Mouse (Mus musculus): ENCODE data around the gene Sag. TPM values are rescaled to one million over a fixed set of nuclear protein-coding genes. Genes with fewer than 3 reads are reported as not detected.

The Sag gene
- polyA plus RNA-seq, 1 experiment from 2014 or later = 0.92 TPM

DNA sequence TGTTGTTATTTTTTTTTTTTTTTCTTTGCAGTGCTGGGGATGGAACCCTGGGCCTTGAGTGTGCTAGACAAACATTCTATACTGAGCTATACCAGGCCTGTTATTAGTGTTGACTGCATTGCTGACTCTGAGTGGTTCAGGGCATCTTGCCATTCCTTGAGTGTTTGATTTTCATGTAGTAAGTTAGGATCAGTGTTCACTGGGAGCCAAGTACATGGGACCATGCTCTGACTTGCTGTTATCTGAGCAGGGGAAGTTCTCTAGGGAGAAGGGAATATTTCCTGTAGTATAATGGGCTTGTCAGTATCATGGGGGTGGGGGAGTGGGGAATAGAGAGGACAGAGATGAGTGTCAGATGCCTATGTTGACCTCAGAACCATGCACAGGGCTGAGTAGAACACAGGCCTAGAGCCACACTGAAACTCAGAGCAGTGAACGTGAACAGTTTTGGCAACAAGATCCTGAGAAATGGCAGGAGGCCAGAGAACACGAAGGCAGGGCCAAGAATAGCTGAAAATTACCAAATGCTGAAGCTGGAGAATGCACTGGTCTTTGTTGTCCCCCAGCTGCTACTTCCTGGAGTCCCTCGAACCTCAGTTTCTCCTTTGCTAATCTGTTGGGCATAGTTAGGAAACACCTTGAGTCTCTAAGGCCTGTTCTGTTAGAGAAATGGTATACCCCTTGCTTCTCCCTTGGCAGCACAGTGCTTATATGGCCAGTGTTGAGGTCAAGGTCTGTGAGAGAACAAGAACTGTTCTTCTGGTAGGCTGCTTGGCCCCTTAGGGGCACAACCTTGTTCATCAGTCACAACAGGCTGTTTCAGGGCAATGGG is 76.2 kb downstream of the Sag start:
- Histone ChIP-seq H3K9ac (no peak overlapping the region), H3K4me2 (no peak overlapping the region), H3K27ac (peak overlapping the region; percentile 10; the same call in 1 of the 2 replicates), H3K4me3 (replicated peaks) (no peak overlapping the region), H3K4me1 (replicated peaks) (peaks cover 61% of the 10 kb centered on the region), H3K9me3 (replicated peaks) (no peaks in the 10 kb centered on the region), H3K27me3 (no peaks in the 10 kb centered on the region), H3K36me3 (peaks cover 18% of the 10 kb centered on the region)
- ATAC-seq (ENCODE audit: low read depth) (peak; percentile 29; the same call in 1 of the 2 replicates), DNase-seq (no peak)
- 55% methylated on average over 3 of the region's 3 CpGs for WGBS (ENCODE audit: insufficient replicate concordance)

DNA sequence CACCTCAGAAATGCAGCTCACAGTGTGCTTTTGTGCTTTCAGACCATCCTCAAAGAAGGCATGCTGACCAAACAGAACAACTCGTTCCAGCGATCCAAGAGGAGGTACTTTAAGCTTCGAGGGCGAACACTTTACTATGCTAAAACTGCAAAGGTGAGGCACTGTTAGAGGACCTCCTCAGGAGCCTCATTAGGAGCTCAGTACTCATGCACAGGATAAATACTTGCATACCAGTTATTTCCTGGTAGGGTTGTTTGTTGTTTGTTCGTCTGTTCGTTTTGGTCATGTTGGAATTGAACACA is 76.8 kb downstream of the Sag start:
- Histone ChIP-seq H3K4me3 (replicated peaks) (no peak overlapping the region), H3K36me3 (peaks cover 20% of the 10 kb centered on the region), H3K4me2 (no peak overlapping the region), H3K9ac (no peak overlapping the region), H3K27me3 (no peaks in the 10 kb centered on the region), H3K4me1 (replicated peaks) (peaks cover 56% of the 10 kb centered on the region), H3K27ac (0 out of 2 replicates have a peak overlapping the region, but pooled peaks have one; percentile 10), H3K9me3 (replicated peaks) (no peaks in the 10 kb centered on the region)
- ATAC-seq (ENCODE audit: low read depth) = no peak
- DNase-seq = no peak
- 77% methylated on average over 6 of the region's 6 CpGs for WGBS (ENCODE audit: insufficient replicate concordance)

DNA sequence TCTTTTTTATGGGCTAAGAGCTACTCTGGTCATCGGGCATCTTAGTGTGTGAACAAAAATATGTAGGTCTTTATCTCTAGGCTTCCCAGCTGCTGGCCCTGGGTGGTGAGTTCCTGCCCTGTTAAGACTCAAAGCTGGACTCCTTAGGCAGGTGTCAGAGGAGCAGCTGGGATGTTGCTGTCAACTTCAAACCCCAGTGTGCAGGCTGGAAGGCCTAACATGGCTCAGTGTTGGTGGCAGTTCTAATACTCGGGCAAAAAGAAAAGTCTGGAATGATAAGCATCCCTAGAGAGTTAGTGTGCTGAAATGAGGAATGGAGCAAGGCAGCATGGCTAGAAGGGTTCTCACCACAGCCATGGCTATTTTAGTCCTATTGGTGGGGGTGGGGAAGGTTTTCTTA is 77.4 kb downstream of the Sag start:
- Histone ChIP-seq H3K4me1 (replicated peaks) (peaks cover 50% of the 10 kb centered on the region), H3K4me3 (replicated peaks) (no peak overlapping the region), H3K4me2 (no peak overlapping the region), H3K27me3 (no peaks in the 10 kb centered on the region), H3K9ac (no peak overlapping the region), H3K27ac (no peak overlapping the region), H3K36me3 (peaks cover 20% of the 10 kb centered on the region), H3K9me3 (replicated peaks) (no peaks in the 10 kb centered on the region)
- no peak for DNase-seq
- WGBS (ENCODE audit: insufficient replicate concordance) = 38% methylated on average over 2 of the region's 2 CpGs
- ATAC-seq (ENCODE audit: low read depth) = no peak

DNA sequence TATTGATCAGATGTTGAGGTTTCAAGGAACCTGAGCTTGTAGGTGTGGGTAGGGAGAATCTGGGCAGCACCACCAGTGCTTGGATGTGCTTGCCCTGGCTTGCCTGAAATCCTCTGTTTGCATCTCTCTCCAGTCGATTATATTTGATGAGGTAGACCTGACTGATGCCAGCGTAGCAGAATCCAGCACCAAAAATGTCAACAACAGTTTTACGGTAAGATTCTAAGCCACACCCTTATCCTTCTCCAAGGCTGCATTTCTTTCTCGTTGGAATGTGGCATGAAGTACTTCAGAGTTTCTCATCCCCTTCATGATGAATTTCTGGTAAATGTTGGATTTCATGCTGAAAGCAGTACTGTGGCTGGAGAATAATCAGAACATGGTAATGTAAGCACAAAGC is 78.2 kb downstream of the Sag start:
- H3K27ac ChIP-seq = no peak overlapping the region
- DNase-seq (no peak), ATAC-seq (ENCODE audit: low read depth) (no peak)
- H3K27me3 ChIP-seq = no peaks in the 10 kb centered on the region
- no peak overlapping the region for H3K9ac ChIP-seq
- no peak overlapping the region for H3K4me3 ChIP-seq (replicated peaks)
- H3K9me3 ChIP-seq (replicated peaks) = no peaks in the 10 kb centered on the region
- peaks cover 41% of the 10 kb centered on the region for H3K4me1 ChIP-seq (replicated peaks)
- H3K36me3 ChIP-seq = peaks cover 20% of the 10 kb centered on the region
- 60% methylated on average over 4 of the region's 4 CpGs for WGBS (ENCODE audit: insufficient replicate concordance)
- H3K4me2 ChIP-seq = no peak overlapping the region

DNA sequence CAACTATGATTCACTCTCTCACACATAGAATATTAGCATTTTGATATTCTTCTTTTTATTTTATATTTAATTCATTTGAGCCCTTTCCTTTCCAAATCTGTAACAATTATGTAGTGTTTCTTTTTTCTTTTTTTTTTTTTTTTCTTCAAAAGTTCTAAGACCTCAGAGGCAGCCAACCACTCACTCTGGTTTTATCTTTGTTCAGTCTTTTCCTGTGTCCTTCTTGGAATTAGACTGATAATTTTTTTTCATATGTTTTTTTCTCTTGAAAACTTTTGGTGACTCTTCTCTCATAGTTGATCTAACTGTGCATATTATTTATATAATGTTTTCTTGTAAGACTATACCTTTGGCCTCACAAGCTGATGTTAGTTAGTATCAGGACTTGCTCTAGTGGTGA is 79.1 kb downstream of the Sag start:
- H3K9me3 ChIP-seq (replicated peaks) = no peaks in the 10 kb centered on the region
- no peaks in the 10 kb centered on the region for H3K27me3 ChIP-seq
- ATAC-seq (ENCODE audit: low read depth) = no peak
- no peak for DNase-seq
- no peak overlapping the region for H3K27ac ChIP-seq
- H3K36me3 ChIP-seq = peaks cover 20% of the 10 kb centered on the region
- H3K4me2 ChIP-seq = no peak overlapping the region
- no peak overlapping the region for H3K9ac ChIP-seq
- no peak overlapping the region for H3K4me3 ChIP-seq (replicated peaks)
- peaks cover 33% of the 10 kb centered on the region for H3K4me1 ChIP-seq (replicated peaks)

DNA sequence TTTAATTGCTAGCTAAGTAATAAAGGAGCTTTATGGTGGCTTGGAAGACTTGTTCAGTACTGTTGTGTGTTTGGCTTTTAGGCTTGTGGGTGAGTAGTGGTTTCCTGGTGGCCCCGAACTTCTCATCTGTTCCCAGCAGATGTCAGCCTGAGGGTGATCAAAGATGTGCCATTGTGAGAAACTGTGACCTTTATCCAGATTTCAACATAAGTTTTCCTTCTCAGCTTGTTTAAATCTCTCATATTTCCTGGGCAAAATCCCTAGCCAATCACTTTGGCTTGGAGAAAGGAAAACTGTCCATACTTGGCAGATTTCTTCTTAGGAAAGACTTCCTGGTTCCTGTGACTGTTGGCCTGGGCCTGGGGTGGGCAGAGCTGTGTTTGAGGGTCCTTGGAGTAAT is 87.5 kb downstream of the Sag start:
- Histone ChIP-seq H3K4me3 (replicated peaks) (no peak overlapping the region), H3K36me3 (no peaks in the 10 kb centered on the region), H3K4me2 (no peak overlapping the region), H3K27me3 (no peaks in the 10 kb centered on the region), H3K9ac (no peak overlapping the region), H3K9me3 (replicated peaks) (no peaks in the 10 kb centered on the region), H3K27ac (no peak overlapping the region), H3K4me1 (replicated peaks) (peaks cover 28% of the 10 kb centered on the region)
- ATAC-seq (ENCODE audit: low read depth) (no peak), DNase-seq (no peak)
- 42% methylated on average over 1 of the region's 1 CpGs for WGBS (ENCODE audit: insufficient replicate concordance)

DNA sequence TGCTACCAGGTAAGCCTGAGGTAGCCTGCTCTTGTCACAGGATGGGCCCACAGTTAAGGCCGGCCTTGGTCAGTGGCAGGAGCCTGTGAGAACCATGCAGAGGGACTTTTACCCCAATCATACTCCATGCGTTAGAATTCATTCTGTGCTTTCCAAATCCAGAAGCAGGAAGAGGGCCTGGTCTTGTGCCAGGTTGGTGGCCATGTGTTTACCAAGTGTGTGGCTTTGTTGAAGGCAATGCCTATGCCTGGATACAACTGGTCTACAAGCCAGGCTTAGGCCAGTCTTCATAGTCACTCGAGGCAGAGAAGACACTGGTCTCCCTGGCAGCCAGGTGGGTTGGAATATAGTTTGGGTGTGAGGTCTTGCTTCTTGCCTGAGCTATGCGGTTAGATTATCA is 88.2 kb downstream of the Sag start:
- H3K4me3 ChIP-seq (replicated peaks) = no peak overlapping the region
- WGBS (ENCODE audit: insufficient replicate concordance) = 68% methylated on average over 4 of the region's 4 CpGs
- ATAC-seq (ENCODE audit: low read depth) (peak; percentile 18; the same call in 1 of the 2 replicates), DNase-seq (no peak)
- H3K4me1 ChIP-seq (replicated peaks) = peaks cover 28% of the 10 kb centered on the region
- no peak overlapping the region for H3K4me2 ChIP-seq
- no peaks in the 10 kb centered on the region for H3K36me3 ChIP-seq
- no peak overlapping the region for H3K27ac ChIP-seq
- H3K9ac ChIP-seq = no peak overlapping the region
- no peaks in the 10 kb centered on the region for H3K9me3 ChIP-seq (replicated peaks)
- H3K27me3 ChIP-seq = no peaks in the 10 kb centered on the region

DNA sequence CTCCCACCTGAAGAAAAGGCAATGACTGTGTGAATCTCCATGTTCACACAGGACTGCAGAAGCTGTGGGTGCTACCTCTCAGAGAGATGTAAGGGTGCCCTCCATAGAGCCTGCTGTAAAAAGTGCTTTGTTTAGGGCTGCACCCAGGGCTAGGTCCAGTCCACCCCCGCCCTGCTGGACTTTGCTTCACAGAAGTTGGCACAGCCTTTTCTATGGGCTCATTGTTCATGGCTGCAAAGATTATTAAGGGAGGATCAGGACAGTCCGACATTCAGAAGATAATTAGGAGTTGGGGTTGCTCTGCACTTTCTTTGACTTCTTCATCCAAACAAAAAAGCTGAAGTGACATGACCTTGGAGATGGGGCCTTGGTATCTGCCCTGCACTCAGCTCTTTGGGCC is 89.0 kb downstream of the Sag start:
- no peak overlapping the region for H3K4me2 ChIP-seq
- no peaks in the 10 kb centered on the region for H3K36me3 ChIP-seq
- H3K9ac ChIP-seq = no peak overlapping the region
- peaks cover 28% of the 10 kb centered on the region for H3K4me1 ChIP-seq (replicated peaks)
- no peaks in the 10 kb centered on the region for H3K27me3 ChIP-seq
- ATAC-seq (ENCODE audit: low read depth) = no peak
- H3K4me3 ChIP-seq (replicated peaks) = no peak overlapping the region
- WGBS (ENCODE audit: insufficient replicate concordance) = 69% methylated on average over 2 of the region's 2 CpGs
- H3K27ac ChIP-seq = no peak overlapping the region; the same call in 1 of the 2 replicates
- H3K9me3 ChIP-seq (replicated peaks) = no peaks in the 10 kb centered on the region
- no peak for DNase-seq

DNA sequence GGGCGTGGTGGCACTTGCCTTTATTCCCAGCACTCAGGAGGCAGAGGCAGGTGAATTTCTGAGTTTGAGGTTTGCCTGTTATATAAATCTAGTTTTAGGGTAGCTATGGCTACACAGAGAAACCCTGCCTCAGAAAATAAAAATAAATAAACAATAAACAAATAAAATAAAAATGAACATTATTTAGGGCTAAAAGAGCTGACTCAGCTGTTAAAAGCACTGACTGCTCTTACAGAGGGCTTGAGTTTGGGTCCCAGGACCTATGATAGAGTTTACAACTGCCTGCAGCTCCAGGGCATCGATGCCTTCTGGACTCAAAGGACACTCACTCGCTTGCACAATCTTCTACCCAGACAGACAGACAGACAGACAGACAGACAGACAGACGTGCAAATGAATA is 89.9 kb downstream of the Sag start:
- no peak for ATAC-seq (ENCODE audit: low read depth)
- 77% methylated on average over 4 of the region's 4 CpGs for WGBS (ENCODE audit: insufficient replicate concordance)

More for the DNA sequence above, 89.9 kb downstream of the Sag start:
- Histone ChIP-seq H3K9ac (no peak overlapping the region), H3K36me3 (no peaks in the 10 kb centered on the region), H3K27me3 (no peaks in the 10 kb centered on the region), H3K4me3 (replicated peaks) (no peak overlapping the region), H3K4me2 (no peak overlapping the region), H3K4me1 (replicated peaks) (peaks cover 33% of the 10 kb centered on the region), H3K27ac (no peak overlapping the region), H3K9me3 (replicated peaks) (no peaks in the 10 kb centered on the region)
- DNase-seq = no peak

Other genes starting within 250 kb of the Sag start
- 3.8 and 4.1 TPM in 2 replicates for gene Ngef, start 229.8 kb upstream of the Sag start, polyA plus RNA-seq (2015; fragmentation: Nextera tagmentation; extraction: Ambion mirVana)
- gene Inpp5d, start 183.4 kb upstream of the Sag start, polyA plus RNA-seq (2015; fragmentation: Nextera tagmentation; extraction: Ambion mirVana) = 11.0 and 13.9 TPM in 2 replicates
- 14.5 and 15.3 TPM in 2 replicates for gene Atg16l1, start 47.8 kb upstream of the Sag start, polyA plus RNA-seq (2015; fragmentation: Nextera tagmentation; extraction: Ambion mirVana)
- gene Dgkd, start 49.6 kb downstream of the Sag start, polyA plus RNA-seq (2015; fragmentation: Nextera tagmentation; extraction: Ambion mirVana) = 10.9 and 15.1 TPM in 2 replicates
- gene Usp40, start 204.9 kb downstream of the Sag start, polyA plus RNA-seq (2015; fragmentation: Nextera tagmentation; extraction: Ambion mirVana) = 7.5 and 9.2 TPM in 2 replicates